9 mouse cellular contexts compared by ENCODE assay signal in genomic region chr2:64915448-64915847, GRCm38 (mm10).
DNase-seq lines count a peak whose midpoint lies in the region; TF ChIP-seq lines count a peak whose summit lies in the region.
"Had no signal": no experiment of that assay in that cellular context is flagged by ENCODE, and none has a peak within 500 bp of the region (broad histone marks: within the 10 kb centered on the region; RNA-seq: fewer than 3 reads in every experiment).

No protein-coding gene starts in this region.

- H3K79me2 ChIP-seq in heart, adult 2 months (replicated peaks; ENCODE audit: control insufficient read depth, insufficient read depth, low read length): no peaks in the 10 kb centered on the region

- peaks cover 1% of the 10 kb centered on the region for H3K36me3 ChIP-seq in heart, adult 2 months (ENCODE audit: control insufficient read depth, insufficient read depth, low read length)

- no peak for TF ChIP-seq POLR2A in heart, adult 2 months (IDR thresholded peaks at IDR 0.05; ENCODE audit: insufficient read depth, low read depth, low read length)

- H3K4me1 ChIP-seq in heart, adult 2 months (ENCODE audit: control insufficient read depth, insufficient read depth, low read length): no peaks in the 10 kb centered on the region

- no peak overlapping the region for H3K9ac ChIP-seq in heart, adult 2 months (ENCODE audit: low read depth, low read length)

- peak; percentile 32; the same call in 1 of the 2 replicates for TF ChIP-seq CTCF in heart, adult 2 months (IDR thresholded peaks at IDR 0.05)

- no peak overlapping the region for H3K4me3 ChIP-seq in heart, adult 2 months
- H3K4me3 ChIP-seq: erythroblast, embryonic 14.5 days had no signal

- WGBS in heart, adult 2 months: 54% methylated on average over 6 of the region's 6 CpGs

- no peaks in the 10 kb centered on the region for H3K27me3 ChIP-seq in heart, adult 2 months (ENCODE audit: control insufficient read depth, insufficient read depth, low read length)

- no peak overlapping the region for H3K27ac ChIP-seq in heart, adult 2 months

- intact Hi-C loops in heart, adult 2 months (cut with DNase I): no loop called here

- DNase-seq in heart, adult 2 months: no peak
- no peak for DNase-seq in heart, postnatal 4 days
- peak; percentile 4 for DNase-seq in R1 (ENCODE audit: low read depth, low spot score)
- DNase-seq in forelimb bud, embryonic 11.5 days (ENCODE audit: low read depth, low spot score): peak; percentile 30
- peak; percentile 44 for DNase-seq in mesoderm, embryonic 11.5 days (ENCODE audit: low read depth, low spot score)
- DNase-seq in ovary, postnatal 36 days (ENCODE audit: low spot score): no peak
- DNase-seq in thymus, postnatal 0 days (ENCODE audit: low spot score): no peak
- DNase-seq in B cell, adult 2 months: no peak

- no peak for TF ChIP-seq EP300 in heart, adult 2 months (IDR thresholded peaks at IDR 0.05; ENCODE audit: insufficient read depth, low read depth, low read length)

Comparison
In these comparisons a context has a peak if more than half of its experiments do, and no peak if none do; other contexts are left out.
1. DNase-seq: peak in R1 (single experiment), forelimb bud, embryonic 11.5 days (single experiment) and mesoderm, embryonic 11.5 days (single experiment); none in heart, adult 2 months (0 of 2), heart, postnatal 4 days (single experiment), ovary, postnatal 36 days (single experiment), thymus, postnatal 0 days (single experiment) and B cell, adult 2 months (0 of 2).